8 mouse cellular contexts compared by ENCODE assay signal in the genomic region with DNA sequence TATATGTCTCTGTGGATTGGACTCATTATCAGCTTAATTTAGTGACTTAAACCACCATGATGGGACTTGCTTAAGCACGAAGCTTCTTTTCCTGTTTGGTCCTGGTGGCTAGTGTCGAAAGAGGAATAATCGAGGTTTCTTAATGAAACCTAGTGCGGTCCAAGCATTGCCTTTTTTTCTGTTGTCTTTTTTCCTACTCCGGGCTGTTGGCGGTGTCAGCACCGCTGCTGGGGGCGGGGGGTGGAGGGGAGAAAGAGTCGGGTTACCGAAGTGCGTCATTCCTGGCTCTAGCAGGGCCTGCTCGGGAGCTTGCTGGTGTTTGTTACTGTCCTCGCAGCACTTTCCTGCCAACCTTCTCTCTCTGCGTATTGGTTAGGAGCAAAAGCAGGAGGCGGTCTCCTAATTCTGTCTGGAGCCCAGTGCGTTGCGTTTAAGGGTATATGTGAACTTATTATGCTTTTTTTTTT. TPM values are rescaled to one million over a fixed set of nuclear protein-coding genes. Genes with fewer than 3 reads are reported as not detected.
DNase-seq lines count a peak whose midpoint lies in the region; ATAC-seq and TF ChIP-seq lines count a peak whose summit lies in the region.

No protein-coding gene starts in this region.

- peaks cover 63% of the 10 kb centered on the region for H3K79me2 ChIP-seq in C2C12 (ENCODE audit: control insufficient read depth, insufficient read depth)

- no peaks in the 10 kb centered on the region for H3K9me3 ChIP-seq in heart, embryonic 11.5 days (replicated peaks; ENCODE audit: control insufficient read depth, low read length)
- H3K9me3 ChIP-seq in kidney, embryonic 16.5 days (ENCODE audit: low read length) = no peaks in the 10 kb centered on the region
- H3K9me3 ChIP-seq in liver, embryonic 12.5 days (replicated peaks) = no peaks in the 10 kb centered on the region
- H3K9me3 ChIP-seq in stomach, embryonic 15.5 days = no peaks in the 10 kb centered on the region

- peak overlapping the region; percentile 60 for H3ac ChIP-seq in C2C12 (ENCODE audit: control insufficient read depth, insufficient read length, low read depth)

- TF ChIP-seq CTCF in C2C12 (IDR thresholded peaks at IDR 0.05; ENCODE audit: control insufficient read depth, insufficient read depth, insufficient read length) = no peak

- peaks cover 57% of the 10 kb centered on the region for H3K79me3 ChIP-seq in C2C12 (ENCODE audit: low read depth)

- H3K27me3 ChIP-seq in C2C12 (ENCODE audit: control insufficient read depth, insufficient read depth, insufficient read length) = no peaks in the 10 kb centered on the region
- H3K27me3 ChIP-seq in heart, embryonic 11.5 days (ENCODE audit: control insufficient read depth, insufficient read depth, low read length) = no peaks in the 10 kb centered on the region
- H3K27me3 ChIP-seq in kidney, embryonic 16.5 days (ENCODE audit: insufficient read depth, low read length) = no peaks in the 10 kb centered on the region
- no peaks in the 10 kb centered on the region for H3K27me3 ChIP-seq in liver, embryonic 12.5 days (replicated peaks)
- no peaks in the 10 kb centered on the region for H3K27me3 ChIP-seq in stomach, embryonic 15.5 days (replicated peaks)

- WGBS in heart, embryonic 11.5 days (ENCODE audit: insufficient replicate concordance) = 8% methylated on average over 17 of the region's 17 CpGs
- 21% methylated on average over 17 of the region's 17 CpGs for WGBS in kidney, embryonic 16.5 days
- 8% methylated on average over 15 of the region's 17 CpGs for WGBS in liver, embryonic 12.5 days (ENCODE audit: insufficient replicate concordance)
- WGBS in stomach, embryonic 15.5 days = 18% methylated on average over 17 of the region's 17 CpGs

- peak overlapping the region; percentile 61 for H3K4me2 ChIP-seq in heart, embryonic 11.5 days
- peak overlapping the region; percentile 65 for H3K4me2 ChIP-seq in kidney, embryonic 16.5 days (replicated peaks; ENCODE audit: low read depth, low read length)
- peak overlapping the region; percentile 70 for H3K4me2 ChIP-seq in liver, embryonic 12.5 days
- H3K4me2 ChIP-seq in stomach, embryonic 15.5 days = peak overlapping the region; percentile 46

- no peaks in the 10 kb centered on the region for H3K36me3 ChIP-seq in C2C12 (ENCODE audit: control insufficient read depth, insufficient read depth)
- H3K36me3 ChIP-seq in heart, embryonic 11.5 days (ENCODE audit: control insufficient read depth, insufficient read depth, low read length) = no peaks in the 10 kb centered on the region
- H3K36me3 ChIP-seq in kidney, embryonic 16.5 days (ENCODE audit: insufficient read depth, low read length) = no peaks in the 10 kb centered on the region
- no peaks in the 10 kb centered on the region for H3K36me3 ChIP-seq in liver, embryonic 12.5 days
- H3K36me3 ChIP-seq in stomach, embryonic 15.5 days = no peaks in the 10 kb centered on the region

- H3K4me1 ChIP-seq in heart, embryonic 11.5 days (ENCODE audit: control insufficient read depth, insufficient read depth, low read length) = peaks cover 3% of the 10 kb centered on the region; the same call in 1 of the 2 replicates
- peaks cover 8% of the 10 kb centered on the region; the same call in 1 of the 2 replicates for H3K4me1 ChIP-seq in kidney, embryonic 16.5 days (ENCODE audit: insufficient read depth, low read length)
- peaks cover 16% of the 10 kb centered on the region for H3K4me1 ChIP-seq in liver, embryonic 12.5 days
- no peaks in the 10 kb centered on the region for H3K4me1 ChIP-seq in stomach, embryonic 15.5 days

- peak overlapping the region; percentile 43 for H3K4me3 ChIP-seq in C2C12 (ENCODE audit: insufficient read depth, poor library complexity, severe bottlenecking)
- peak overlapping the region; percentile 53 for H3K4me3 ChIP-seq in heart, embryonic 11.5 days (ENCODE audit: low read depth, low read length)
- peak overlapping the region; percentile 62 for H3K4me3 ChIP-seq in kidney, embryonic 16.5 days (ENCODE audit: low read length)
- peak overlapping the region; percentile 73 for H3K4me3 ChIP-seq in liver, embryonic 12.5 days
- peak overlapping the region; percentile 52 for H3K4me3 ChIP-seq in stomach, embryonic 15.5 days (replicated peaks)

- H3K9ac ChIP-seq in heart, embryonic 11.5 days (ENCODE audit: low read depth, low read length) = peak overlapping the region; percentile 81
- peak overlapping the region; percentile 74 for H3K9ac ChIP-seq in kidney, embryonic 16.5 days (replicated peaks; ENCODE audit: low read length)
- H3K9ac ChIP-seq in liver, embryonic 12.5 days = peak overlapping the region; percentile 92
- H3K9ac ChIP-seq in stomach, embryonic 15.5 days = peak overlapping the region; percentile 32; the same call in 1 of the 2 replicates

- peak; percentile 96 for DNase-seq in brain, adult 2 months (ENCODE audit: low read depth, low spot score)
- peak; percentile 77 to 78 for DNase-seq in natural killer cell, adult 2 months (ENCODE audit: low spot score in 2 of 2)

- ATAC-seq in erythroid progenitor cell, adult 5-6 weeks (replicated peaks; ENCODE audit: low FRiP score, poor library complexity, severe bottlenecking) = peak; percentile 63
- peak; percentile 56; the same call in 1 of the 2 replicates for ATAC-seq in heart, embryonic 11.5 days (replicated peaks; ENCODE audit: insufficient number of reproducible peaks, low FRiP score, low TSS enrichment)
- ATAC-seq in kidney, embryonic 16.5 days (ENCODE audit: low FRiP score, low TSS enrichment) = peak; percentile 75
- peak; percentile 67 for ATAC-seq in liver, embryonic 12.5 days
- peak; percentile 78 for ATAC-seq in stomach, embryonic 15.5 days (ENCODE audit: insufficient read depth, low FRiP score, low read depth)

- peak overlapping the region; percentile 92 for H3K27ac ChIP-seq in heart, embryonic 11.5 days (ENCODE audit: low read depth, low read length)
- H3K27ac ChIP-seq in kidney, embryonic 16.5 days (ENCODE audit: low read length) = peak overlapping the region; percentile 96
- peak overlapping the region; percentile 95 for H3K27ac ChIP-seq in liver, embryonic 12.5 days
- H3K27ac ChIP-seq in stomach, embryonic 15.5 days = peak overlapping the region; percentile 95

TF ChIP-seq in C2C12, 6 proteins besides CTCF, POLR2A, EP300 and RAD21:
- TF ChIP-seq USF1 (IDR thresholded peaks at IDR 0.05; ENCODE audit: low read depth) = no peak
- no peak for TF ChIP-seq MYOG (IDR thresholded peaks at IDR 0.05; ENCODE audit: control insufficient read depth, extremely low read depth, insufficient read length)
- TF ChIP-seq MAX (IDR thresholded peaks at IDR 0.05) = no peak
- TF ChIP-seq FOSL1 (IDR thresholded peaks at IDR 0.05; ENCODE audit: insufficient read depth, low read length, poor library complexity, severe bottlenecking) = no peak
- TF ChIP-seq MYOD1 (IDR thresholded peaks at IDR 0.05; ENCODE audit: control insufficient read depth, insufficient read length, low read depth) = no peak
- no peak for TF ChIP-seq CEBPB (IDR thresholded peaks at IDR 0.05; ENCODE audit: low read depth)

RNA-seq across cellular contexts. Expression of a gene that starts 2.8 kb away (rescaled TPM):
- 8.4 TPM for polyA plus RNA-seq in C2C12 (2012; fragmentation: generic; extraction: Trizol)
- 96.9 and 107 TPM in 2 replicates for total RNA-seq in erythroid progenitor cell, adult 5-6 weeks (2015; ENCODE audit: low replicate concordance)
- 291 and 320 TPM in 2 replicates for total RNA-seq in erythroid progenitor cell, adult 5-6 weeks (2017; ENCODE audit: low replicate concordance)
- polyA plus RNA-seq in heart, embryonic 11.5 days (2014; fragmentation: Nextera tagmentation; extraction: Ambion mirVana) = 44.3 and 47.9 TPM in 2 replicates
- polyA plus RNA-seq in kidney, embryonic 16.5 days (2015; fragmentation: Nextera tagmentation; extraction: Ambion mirVana) = 41.7 and 47.3 TPM in 2 replicates
- polyA plus RNA-seq in liver, embryonic 12.5 days (2016; fragmentation: Nextera tagmentation; extraction: Ambion mirVana) = 45.1 and 47.0 TPM in 2 replicates
- polyA plus RNA-seq in stomach, embryonic 15.5 days (2015; fragmentation: Nextera tagmentation; extraction: Ambion mirVana) = 33.5 and 36.3 TPM in 2 replicates

Comparison
In these comparisons a context has a peak if more than half of its experiments do, and no peak if none do; other contexts are left out.
1. Peak in every context shown above with its lines: DNase-seq, ATAC-seq, H3K4me3 ChIP-seq and H3K27ac ChIP-seq.
2. H3K9ac ChIP-seq: peak in every context shown above with its lines; median percentile 92 in liver, embryonic 12.5 days; 81 in heart, embryonic 11.5 days; 74 in kidney, embryonic 16.5 days; 32 in stomach, embryonic 15.5 days.